Mouse (Mus musculus): ENCODE results near the gene Dhdh. TPM values are rescaled to one million over a fixed set of nuclear protein-coding genes. Genes with fewer than 3 reads are reported as not detected.

The Dhdh gene
- total RNA-seq, 1 experiment from 2014 or later, result 3.7 TPM

GRCm38 (mm10) chr7:45426556-45426955, 62.0 kb downstream of the Dhdh start:
- no peak for ATAC-seq (ENCODE audit: extremely low read depth, insufficient number of reproducible peaks, low FRiP score, poor library complexity, severe bottlenecking)

GRCm38 (mm10) chr7:45421194-45421593, 67.4 kb downstream of the Dhdh start:
- ATAC-seq (ENCODE audit: extremely low read depth, insufficient number of reproducible peaks, low FRiP score, poor library complexity, severe bottlenecking), result no peak

Other genes with a start within 250 kb of the Dhdh start
- gene Cd37, start 249.7 kb downstream of the Dhdh start, total RNA-seq (2017), result 602 and 650 TPM in 2 replicates
- 0.12 TPM in 1 of 2 replicates, not detected in the other for gene Slc6a16, start 247.7 kb downstream of the Dhdh start, total RNA-seq (2017)
- not detected in 2 replicates for gene Slc6a21, start 211.3 kb downstream of the Dhdh start, total RNA-seq (2017)
- 2.6 and 5.2 TPM in 2 replicates for gene Trpm4, start 155.0 kb downstream of the Dhdh start, total RNA-seq (2017)
- gene Hrc, start 153.5 kb downstream of the Dhdh start, total RNA-seq (2017), result not detected in 2 replicates
- gene Ppfia3, start 121.8 kb downstream of the Dhdh start, total RNA-seq (2017), result not detected in 2 replicates
- 0.70 TPM in 1 of 2 replicates, not detected in the other for gene Lin7b, start 118.2 kb downstream of the Dhdh start, total RNA-seq (2017)
- 502 and 563 TPM in 2 replicates for gene Snrnp70, start 93.1 kb downstream of the Dhdh start, total RNA-seq (2017)
- gene Kcna7, start 83.2 kb downstream of the Dhdh start, total RNA-seq (2017), result not detected in 2 replicates
- not detected in 2 replicates for gene Ntf5, start 75.1 kb downstream of the Dhdh start, total RNA-seq (2017)
- not detected in 2 replicates for gene Lhb, start 68.0 kb downstream of the Dhdh start, total RNA-seq (2017)
- gene Gys1, start 54.0 kb downstream of the Dhdh start, total RNA-seq (2017), result 9.9 and 14.6 TPM in 2 replicates
- 37.8 and 44.6 TPM in 2 replicates for gene Ruvbl2, start 50.7 kb downstream of the Dhdh start, total RNA-seq (2017)
- 1,339 and 1,541 TPM in 2 replicates for gene Ftl1, start 28.9 kb downstream of the Dhdh start, total RNA-seq (2017)
- 31.1 and 37.9 TPM in 2 replicates for gene Bax, start 21.9 kb downstream of the Dhdh start, total RNA-seq (2017)
- not detected in 2 replicates for gene Tulp2, start 6.9 kb downstream of the Dhdh start, total RNA-seq (2017)
- not detected in 2 replicates for gene Gm45808, start 2.0 kb downstream of the Dhdh start, total RNA-seq (2017)
- 90.4 and 101 TPM in 2 replicates for gene Nucb1, start 21.6 kb upstream of the Dhdh start, total RNA-seq (2017)
- 288 and 364 TPM in 2 replicates for gene Ppp1r15a, start 37.5 kb upstream of the Dhdh start, total RNA-seq (2017)
- 1.3 and 1.6 TPM in 2 replicates for gene Plekha4, start 37.5 kb upstream of the Dhdh start, total RNA-seq (2017)
- gene Hsd17b14, start 66.1 kb upstream of the Dhdh start, total RNA-seq (2017), result 0.37 TPM in 1 of 2 replicates, not detected in the other
- gene Bcat2, start 81.3 kb upstream of the Dhdh start, total RNA-seq (2017), result 14.9 and 17.3 TPM in 2 replicates
- gene Fgf21, start 126.7 kb upstream of the Dhdh start, total RNA-seq (2017), result not detected in 2 replicates
- gene Fut1, start 128.5 kb upstream of the Dhdh start, total RNA-seq (2017), result not detected in 2 replicates
- not detected in 2 replicates for gene Izumo1, start 133.0 kb upstream of the Dhdh start, total RNA-seq (2017)
- 2.4 and 2.8 TPM in 2 replicates for gene Rasip1, start 138.7 kb upstream of the Dhdh start, total RNA-seq (2017)
- 1.0 TPM in 1 of 2 replicates, not detected in the other for gene Mamstr, start 151.2 kb upstream of the Dhdh start, total RNA-seq (2017)
- 0.25 and 0.35 TPM in 2 replicates for gene Fut2, start 177.6 kb upstream of the Dhdh start, total RNA-seq (2017)
- gene Ntn5, start 195.2 kb upstream of the Dhdh start, total RNA-seq (2017), result not detected in 2 replicates
- gene Sec1, start 205.6 kb upstream of the Dhdh start, total RNA-seq (2017), result 0.23 TPM in 1 of 2 replicates, not detected in the other
- not detected in 2 replicates for gene Car11, start 211.0 kb upstream of the Dhdh start, total RNA-seq (2017)
- gene Dbp, start 216.3 kb upstream of the Dhdh start, total RNA-seq (2017), result 12.1 and 18.4 TPM in 2 replicates
- 797 and 936 TPM in 2 replicates for gene Rpl18, start 226.7 kb upstream of the Dhdh start, total RNA-seq (2017)
- gene Sphk2, start 229.2 kb upstream of the Dhdh start, total RNA-seq (2017), result 25.5 and 27.4 TPM in 2 replicates
- 3.0 and 3.2 TPM in 2 replicates for gene Fam83e, start 232.4 kb upstream of the Dhdh start, total RNA-seq (2017)
- gene Spaca4, start 237.0 kb upstream of the Dhdh start, total RNA-seq (2017), result not detected in 2 replicates

Measured in neutrophil, adult 5-6 weeks (primary cell).